Mouse (Mus musculus): ENCODE results near the gene Nrcam. TPM values are rescaled to one million over a fixed set of nuclear protein-coding genes. Genes with fewer than 3 reads are reported as not detected.

The Nrcam gene
- polyA plus RNA-seq, 1 experiment from 2014 or later, result 0.20 TPM

DNA sequence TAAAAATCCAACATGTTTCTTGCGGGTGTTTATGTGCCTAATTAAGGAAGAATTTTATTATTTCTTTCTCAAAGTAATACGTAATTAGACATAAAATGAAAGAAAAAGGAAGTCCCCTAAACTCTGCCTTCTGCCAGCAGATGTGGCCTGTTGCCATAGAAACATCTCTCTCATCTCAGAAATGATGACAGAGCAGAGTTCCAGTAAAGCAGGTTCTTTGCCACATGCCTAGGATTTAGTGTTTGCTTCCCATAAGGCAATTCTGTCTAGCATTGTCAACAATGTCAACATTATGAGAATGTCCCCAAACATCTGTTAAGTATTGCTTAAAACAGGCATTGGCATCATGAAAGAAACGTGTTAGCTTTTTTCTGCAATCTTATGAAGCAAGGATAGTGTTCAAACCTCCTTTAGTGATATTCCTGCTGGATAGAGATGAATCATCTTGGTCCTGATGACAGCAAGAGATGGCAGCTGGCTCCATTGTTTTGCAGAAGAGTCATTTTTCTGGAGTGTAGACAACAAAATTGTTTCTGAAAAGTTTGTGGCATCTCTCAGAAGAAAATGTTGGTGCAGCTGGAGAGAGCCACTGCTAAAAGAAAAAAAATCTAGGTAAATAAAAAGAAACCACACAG lies 42.5 kb downstream of the Nrcam start:
- Histone ChIP-seq H3K27ac (replicated peaks) (no peak overlapping the region), H3K9me3 (replicated peaks) (no peaks in the 10 kb centered on the region)

DNA sequence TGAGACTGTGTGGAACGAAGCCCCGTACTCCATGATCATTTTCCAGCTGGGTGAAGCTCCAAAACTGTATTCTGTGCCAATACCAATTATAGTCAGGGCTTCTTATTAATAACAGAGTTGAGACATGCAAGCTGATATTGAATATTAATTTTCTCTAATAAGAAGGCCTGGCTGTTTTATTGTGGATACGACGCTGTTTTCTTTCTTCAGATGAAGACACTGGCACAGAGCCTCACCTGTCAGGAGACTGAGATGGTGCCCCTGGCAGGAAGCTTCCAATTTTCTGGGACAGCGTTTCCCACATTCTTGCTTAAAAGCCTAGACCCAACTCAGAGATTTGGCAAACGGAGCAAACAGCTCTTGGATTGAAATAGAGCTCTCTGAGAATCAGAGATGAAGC lies 47.3 kb downstream of the Nrcam start:
- ATAC-seq (ENCODE audit: insufficient read depth), result no peak
- Histone ChIP-seq H3K4me3 (replicated peaks) (no peak overlapping the region), H3K4me2 (no peak overlapping the region), H3K27me3 (no peaks in the 10 kb centered on the region), H3K9me3 (replicated peaks) (no peaks in the 10 kb centered on the region), H3K36me3 (replicated peaks) (no peaks in the 10 kb centered on the region), H3K4me1 (replicated peaks) (no peaks in the 10 kb centered on the region), H3K9ac (no peak overlapping the region), H3K27ac (replicated peaks) (no peak overlapping the region)
- WGBS (ENCODE audit: insufficient replicate concordance), result 66% methylated on average over 6 of the region's 6 CpGs

More for the DNA sequence above, 42.5 kb downstream of the Nrcam start:
- Histone ChIP-seq H3K27me3 (no peaks in the 10 kb centered on the region), H3K36me3 (replicated peaks) (no peaks in the 10 kb centered on the region), H3K4me3 (replicated peaks) (no peak overlapping the region), H3K4me2 (no peak overlapping the region), H3K9ac (no peak overlapping the region), H3K4me1 (replicated peaks) (no peaks in the 10 kb centered on the region)
- no peak for ATAC-seq (ENCODE audit: insufficient read depth)
- 43% methylated on average over 3 of the region's 3 CpGs for WGBS (ENCODE audit: insufficient replicate concordance)

GRCm38 (mm10) chr12:44378431-44379161 lies 49.9 kb downstream of the Nrcam start:
- no peaks in the 10 kb centered on the region for H3K9me3 ChIP-seq (replicated peaks)
- no peak for ATAC-seq (ENCODE audit: insufficient read depth)
- WGBS (ENCODE audit: insufficient replicate concordance), result 64% methylated on average over 8 of the region's 8 CpGs

DNA sequence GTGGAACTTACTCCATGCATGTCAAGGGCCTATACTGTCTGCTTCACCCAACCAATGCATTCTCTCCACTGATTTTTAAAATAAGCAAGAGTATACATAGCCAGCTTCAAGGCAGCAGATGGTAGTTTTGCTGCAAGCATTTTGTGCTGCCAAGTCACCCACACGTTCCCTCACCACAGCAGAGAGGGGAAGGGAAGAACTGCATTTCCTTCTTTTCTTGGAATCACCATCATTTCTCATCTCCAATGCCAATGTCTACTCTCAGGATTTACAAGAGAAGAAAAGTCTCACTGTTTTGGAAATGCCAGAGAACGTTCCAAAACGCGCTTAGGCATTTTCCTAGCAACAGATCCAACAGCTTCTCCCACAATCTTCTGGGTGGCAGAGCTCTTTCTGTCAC lies 52.1 kb downstream of the Nrcam start:
- H3K4me2 ChIP-seq, result no peak overlapping the region
- no peaks in the 10 kb centered on the region for H3K27me3 ChIP-seq
- H3K4me1 ChIP-seq (replicated peaks), result no peaks in the 10 kb centered on the region
- H3K36me3 ChIP-seq (replicated peaks), result no peaks in the 10 kb centered on the region
- WGBS (ENCODE audit: insufficient replicate concordance), result 68% methylated on average over 4 of the region's 4 CpGs
- H3K9me3 ChIP-seq (replicated peaks), result no peaks in the 10 kb centered on the region
- H3K9ac ChIP-seq, result no peak overlapping the region
- no peak overlapping the region for H3K27ac ChIP-seq (replicated peaks)
- no peak for ATAC-seq (ENCODE audit: insufficient read depth)
- H3K4me3 ChIP-seq (replicated peaks), result no peak overlapping the region

More at GRCm38 (mm10) chr12:44378431-44379161, 49.9 kb downstream of the Nrcam start:
- Histone ChIP-seq H3K27ac (replicated peaks) (no peak overlapping the region), H3K36me3 (replicated peaks) (no peaks in the 10 kb centered on the region), H3K4me1 (replicated peaks) (no peaks in the 10 kb centered on the region), H3K4me3 (replicated peaks) (no peak overlapping the region), H3K9ac (no peak overlapping the region), H3K27me3 (no peaks in the 10 kb centered on the region), H3K4me2 (no peak overlapping the region)

GRCm38 (mm10) chr12:44386398-44386797 lies 57.7 kb downstream of the Nrcam start:
- no peaks in the 10 kb centered on the region for H3K36me3 ChIP-seq (replicated peaks)
- WGBS (ENCODE audit: insufficient replicate concordance), result 57% methylated on average over 7 of the region's 7 CpGs
- no peaks in the 10 kb centered on the region for H3K4me1 ChIP-seq (replicated peaks)
- no peak overlapping the region for H3K9ac ChIP-seq
- H3K9me3 ChIP-seq (replicated peaks), result no peaks in the 10 kb centered on the region
- no peak overlapping the region for H3K4me3 ChIP-seq (replicated peaks)
- no peaks in the 10 kb centered on the region for H3K27me3 ChIP-seq
- ATAC-seq (ENCODE audit: insufficient read depth), result no peak
- no peak overlapping the region for H3K27ac ChIP-seq (replicated peaks)
- no peak overlapping the region for H3K4me2 ChIP-seq

DNA sequence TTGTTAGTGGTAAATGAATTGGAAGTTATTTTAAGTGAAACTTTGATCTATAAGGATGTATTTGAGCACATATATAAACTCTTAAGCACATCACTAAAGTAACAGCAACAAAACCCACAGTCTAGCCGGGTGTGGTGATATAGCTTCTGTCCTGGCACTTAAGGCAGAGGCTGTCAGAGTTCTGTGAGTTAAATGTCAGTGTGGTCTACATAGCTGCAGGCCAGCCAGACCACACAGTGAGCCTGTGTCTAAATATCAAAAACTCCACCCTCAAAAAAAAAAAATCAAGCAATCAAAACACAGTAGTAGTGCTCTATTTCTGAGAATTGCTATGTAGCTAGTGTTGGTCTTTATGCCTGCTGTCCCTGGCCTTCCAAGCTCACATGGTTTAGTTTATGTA lies 59.5 kb downstream of the Nrcam start:
- no peaks in the 10 kb centered on the region for H3K27me3 ChIP-seq
- H3K36me3 ChIP-seq (replicated peaks), result no peaks in the 10 kb centered on the region
- no peak overlapping the region for H3K27ac ChIP-seq (replicated peaks)
- H3K9ac ChIP-seq, result no peak overlapping the region
- no peak overlapping the region for H3K4me3 ChIP-seq (replicated peaks)
- no peak for ATAC-seq (ENCODE audit: insufficient read depth)
- H3K9me3 ChIP-seq (replicated peaks), result no peaks in the 10 kb centered on the region
- no peaks in the 10 kb centered on the region for H3K4me1 ChIP-seq (replicated peaks)
- 35% methylated on average over 1 of the region's 1 CpGs for WGBS (ENCODE audit: insufficient replicate concordance)
- no peak overlapping the region for H3K4me2 ChIP-seq

GRCm38 (mm10) chr12:44390391-44391137 lies 61.9 kb downstream of the Nrcam start:
- no peak for ATAC-seq (ENCODE audit: insufficient read depth)
- WGBS (ENCODE audit: insufficient replicate concordance), result 61% methylated on average over 5 of the region's 5 CpGs
- no peaks in the 10 kb centered on the region for H3K27me3 ChIP-seq
- H3K4me3 ChIP-seq (replicated peaks), result no peak overlapping the region
- no peaks in the 10 kb centered on the region for H3K36me3 ChIP-seq (replicated peaks)
- H3K4me2 ChIP-seq, result no peak overlapping the region
- H3K4me1 ChIP-seq (replicated peaks), result no peaks in the 10 kb centered on the region
- H3K9ac ChIP-seq, result no peak overlapping the region
- H3K27ac ChIP-seq (replicated peaks), result no peak overlapping the region
- H3K9me3 ChIP-seq (replicated peaks), result no peaks in the 10 kb centered on the region

GRCm38 (mm10) chr12:44394901-44395300 lies 66.2 kb downstream of the Nrcam start:
- H3K27ac ChIP-seq (replicated peaks), result no peak overlapping the region
- no peak overlapping the region for H3K4me3 ChIP-seq (replicated peaks)
- no peak overlapping the region for H3K9ac ChIP-seq
- WGBS (ENCODE audit: insufficient replicate concordance), result 41% methylated on average over 3 of the region's 3 CpGs
- ATAC-seq (ENCODE audit: insufficient read depth), result no peak
- no peak overlapping the region for H3K4me2 ChIP-seq
- H3K9me3 ChIP-seq (replicated peaks), result no peaks in the 10 kb centered on the region
- no peaks in the 10 kb centered on the region for H3K27me3 ChIP-seq
- H3K36me3 ChIP-seq (replicated peaks), result no peaks in the 10 kb centered on the region
- H3K4me1 ChIP-seq (replicated peaks), result no peaks in the 10 kb centered on the region

- Histone ChIP-seq H3K4me1 (replicated peaks) (no peaks in the 10 kb centered on the region), H3K4me3 (replicated peaks) (no peak overlapping the region)
- WGBS (ENCODE audit: insufficient replicate concordance), result 41% methylated on average over 5 of the region's 5 CpGs
Measured at GRCm38 (mm10) chr12:44397782-44398181, 69.1 kb downstream of the Nrcam start.

DNA sequence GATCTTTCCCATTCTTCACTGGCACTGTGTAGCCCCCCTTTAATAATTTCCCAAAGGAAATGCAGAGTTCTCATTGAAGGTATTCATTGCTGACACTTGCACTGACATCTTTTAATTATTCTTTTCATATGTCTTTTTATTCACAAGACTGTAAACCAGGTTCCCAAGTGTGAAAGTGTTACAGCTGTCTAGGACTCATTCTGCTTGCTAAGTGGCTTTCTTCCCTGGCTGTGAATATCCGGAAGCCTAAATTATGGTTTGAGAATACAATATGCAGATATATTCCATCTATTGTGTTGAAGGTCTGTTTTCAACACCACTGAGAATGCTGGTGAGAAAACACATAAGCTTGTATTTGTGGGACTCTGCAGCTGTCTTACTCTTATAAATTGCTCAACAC lies 73.4 kb downstream of the Nrcam start:
- no peaks in the 10 kb centered on the region for H3K36me3 ChIP-seq (replicated peaks)
- H3K27ac ChIP-seq (replicated peaks), result no peak overlapping the region
- no peak overlapping the region for H3K9ac ChIP-seq
- no peaks in the 10 kb centered on the region for H3K27me3 ChIP-seq
- H3K9me3 ChIP-seq (replicated peaks), result no peaks in the 10 kb centered on the region
- H3K4me3 ChIP-seq (replicated peaks), result no peak overlapping the region
- ATAC-seq (ENCODE audit: insufficient read depth), result no peak
- no peaks in the 10 kb centered on the region for H3K4me1 ChIP-seq (replicated peaks)
- 63% methylated on average over 1 of the region's 1 CpGs for WGBS (ENCODE audit: insufficient replicate concordance)
- H3K4me2 ChIP-seq, result no peak overlapping the region

More at GRCm38 (mm10) chr12:44397782-44398181, 69.1 kb downstream of the Nrcam start:
- H3K9me3 ChIP-seq (replicated peaks), result no peaks in the 10 kb centered on the region
- no peak overlapping the region for H3K9ac ChIP-seq
- no peak overlapping the region for H3K4me2 ChIP-seq
- no peaks in the 10 kb centered on the region for H3K36me3 ChIP-seq (replicated peaks)
- H3K27ac ChIP-seq (replicated peaks), result no peak overlapping the region
- H3K27me3 ChIP-seq, result no peaks in the 10 kb centered on the region
- ATAC-seq (ENCODE audit: insufficient read depth), result no peak

DNA sequence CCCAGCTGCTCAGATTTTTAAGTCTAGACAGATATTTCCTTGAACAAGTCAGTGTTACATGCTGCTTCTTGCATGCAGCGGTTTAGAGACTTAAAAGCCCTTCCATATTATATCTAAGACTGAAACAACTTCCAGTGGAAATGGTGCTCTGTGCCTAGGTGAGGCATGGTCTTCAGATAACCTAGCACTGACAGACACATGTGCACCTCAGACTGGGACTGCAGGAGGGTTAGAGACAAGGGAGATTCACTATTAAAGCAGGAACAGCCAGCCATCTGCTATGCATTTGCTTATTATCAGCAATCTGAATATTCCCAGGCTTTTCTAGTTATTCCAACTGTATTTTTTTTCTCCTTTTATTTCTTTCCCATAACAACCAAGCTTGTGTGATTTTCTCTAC lies 74.6 kb downstream of the Nrcam start:
- Histone ChIP-seq H3K4me2 (no peak overlapping the region), H3K27me3 (no peaks in the 10 kb centered on the region), H3K4me3 (replicated peaks) (no peak overlapping the region), H3K4me1 (replicated peaks) (no peaks in the 10 kb centered on the region), H3K9ac (no peak overlapping the region), H3K9me3 (replicated peaks) (no peaks in the 10 kb centered on the region), H3K36me3 (replicated peaks) (no peaks in the 10 kb centered on the region), H3K27ac (replicated peaks) (no peak overlapping the region)
- WGBS (ENCODE audit: insufficient replicate concordance), result 56% methylated on average over 1 of the region's 1 CpGs
- ATAC-seq (ENCODE audit: insufficient read depth), result no peak
